Mouse (Mus musculus) MEL (cell line): ENCODE results near the gene Kcnk2. TPM values are rescaled to one million over a fixed set of nuclear protein-coding genes. Genes with fewer than 3 reads are reported as not detected.

ENCODE experiments used
- DNase-seq: peaks from one replicate; pipeline ENCODE4 v3.0.0; 2011; ENCODE audit warnings: low read depth, low spot score
- H3K27ac ChIP-seq: 2 replicates; pipeline ENCODE4 v1.5.1; 2012; ENCODE audit warnings: low read depth, mild to moderate bottlenecking, control low read depth, low read length, moderate library complexity; ENCODE audit not compliant: control insufficient read depth
- H3K27me3 ChIP-seq, 2 experiments: fragments of 150-350 bp in 1 of 2; sonication (generic) in 1 of 2; 2 replicates each; pipeline ENCODE4 v1.6.1; 2012; ENCODE audit warnings: low read length in 2 of 2, mild to moderate bottlenecking in 2 of 2, improper control_type of control experiment in 1 of 2, moderate library complexity in 1 of 2; ENCODE audit not compliant: insufficient read depth in 2 of 2, control insufficient read depth in 1 of 2
- H3K36me3 ChIP-seq, 2 experiments: 2 replicates each; pipeline ENCODE4 v1.6.1; 2012 to 2014; ENCODE audit warnings: low read length in 2 of 2, improper control_type of control experiment in 1 of 2, inconsistent platforms in 1 of 2, mild to moderate bottlenecking in 1 of 2; ENCODE audit not compliant: insufficient read depth in 2 of 2, control insufficient read depth in 1 of 2
- H3K4me1 ChIP-seq, 2 experiments: fragments of 150-350 bp in 1 of 2; sonication (generic) in 1 of 2; 2 replicates each; pipeline ENCODE4 v1.6.1; 2012; ENCODE audit warnings: low read length in 2 of 2, improper control_type of control experiment in 1 of 2, mild to moderate bottlenecking in 1 of 2; ENCODE audit not compliant: insufficient read depth in 2 of 2, control insufficient read depth in 1 of 2
- H3K4me3 ChIP-seq, 2 experiments: fragments of 150-350 bp in 1 of 2; sonication (generic) in 1 of 2; 2 replicates each; pipeline ENCODE4 v1.5.1; 2012; ENCODE audit warnings: low read depth in 2 of 2, low read length in 2 of 2, mild to moderate bottlenecking in 2 of 2, moderate library complexity in 2 of 2, control low read depth in 1 of 2, improper control_type of control experiment in 1 of 2; ENCODE audit not compliant: control insufficient read depth in 1 of 2, insufficient read depth in 1 of 2
- H3K79me2 ChIP-seq: 2 replicates; pipeline ENCODE4 v1.6.1; 2012; ENCODE audit warnings: mild to moderate bottlenecking, low read length, moderate library complexity; ENCODE audit not compliant: control insufficient read depth, poor library complexity, insufficient read depth
- H3K9ac ChIP-seq: 2 replicates; pipeline ENCODE4 v1.6.1; 2012; ENCODE audit warnings: low read depth, mild to moderate bottlenecking, control low read depth, low read length, moderate library complexity; ENCODE audit not compliant: control insufficient read depth, poor library complexity, severe bottlenecking
- H3K9me3 ChIP-seq: fragments of 150-350 bp; sonication (generic); replicated peaks from 2 replicates; pipeline ENCODE4 v1.6.1; 2012; ENCODE audit warnings: mild to moderate bottlenecking, low read length, improper control_type of control experiment, moderate library complexity; ENCODE audit not compliant: insufficient read depth
- BHLHE40 ChIP-seq: IDR thresholded peaks from 2 replicates; pipeline ENCODE4 v1.6.1; 2012; ENCODE audit warnings: low read depth, mild to moderate bottlenecking, inconsistent platforms, low read length, improper control_type of control experiment, borderline replicate concordance
- CHD1 ChIP-seq: IDR thresholded peaks from 2 replicates; pipeline ENCODE4 v1.6.1; 2012; ENCODE audit warnings: low read depth, mild to moderate bottlenecking, inconsistent platforms, low read length, improper control_type of control experiment
- CHD2 ChIP-seq: IDR thresholded peaks from 2 replicates; pipeline ENCODE4 v1.6.1; 2011; ENCODE audit warnings: low read length, improper control_type of control experiment
- CTCF ChIP-seq, 3 experiments: IDR thresholded peaks in 2 of 3; conservative IDR thresholded peaks in 1 of 3; 2 replicates each; pipeline ENCODE4 v1.5.1; 2011 to 2012; ENCODE audit warnings: low read length in 3 of 3, low read depth in 2 of 3, mild to moderate bottlenecking in 2 of 3, improper control_type of control experiment in 1 of 3, inconsistent platforms in 1 of 3, mixed read lengths in 1 of 3, moderate library complexity in 1 of 3; ENCODE audit not compliant: control insufficient read depth in 1 of 3, insufficient read depth in 1 of 3, poor library complexity in 1 of 3, severe bottlenecking in 1 of 3
- E2F4 ChIP-seq: IDR thresholded peaks from 2 replicates; pipeline ENCODE4 v1.6.1; 2011; ENCODE audit warnings: low read depth, low read length, improper control_type of control experiment, borderline replicate concordance
- ELF1 ChIP-seq: IDR thresholded peaks from 2 replicates; pipeline ENCODE4 v1.6.1; 2014; ENCODE audit warnings: low read depth, mild to moderate bottlenecking, inconsistent platforms, low read length, improper control_type of control experiment, moderate library complexity
- EP300 ChIP-seq, 2 experiments: IDR thresholded peaks; 2 replicates each; pipeline ENCODE4 v1.6.1; 2011; ENCODE audit warnings: improper control_type of control experiment in 2 of 2, low read length in 2 of 2, low read depth in 1 of 2, mild to moderate bottlenecking in 1 of 2
- GATA1 ChIP-seq: IDR thresholded peaks from 2 replicates; pipeline ENCODE4 v1.6.1; 2011; ENCODE audit warnings: low read depth, low read length, improper control_type of control experiment
- HCFC1 ChIP-seq: IDR thresholded peaks from 2 replicates; pipeline ENCODE4 v1.6.1; 2012; ENCODE audit warnings: low read depth, mild to moderate bottlenecking, inconsistent platforms, low read length, improper control_type of control experiment, moderate library complexity
- MAFK ChIP-seq: IDR thresholded peaks from 2 replicates; pipeline ENCODE4 v1.6.1; 2011; ENCODE audit warnings: low read depth, mild to moderate bottlenecking, low read length, improper control_type of control experiment, borderline replicate concordance
- MAX ChIP-seq: IDR thresholded peaks from 2 replicates; pipeline ENCODE4 v1.6.1; 2011; ENCODE audit warnings: low read length, improper control_type of control experiment
- MEF2A ChIP-seq: IDR thresholded peaks from 2 replicates; pipeline ENCODE4 v1.6.1; 2014; ENCODE audit warnings: low read depth, mild to moderate bottlenecking, inconsistent platforms, low read length, improper control_type of control experiment; ENCODE audit not compliant: poor library complexity, insufficient replicate concordance, severe bottlenecking; ENCODE audit errors: extremely low read depth
- NRF1 ChIP-seq: IDR thresholded peaks from 2 replicates; pipeline ENCODE4 v1.6.1; 2014; ENCODE audit warnings: low read depth, mild to moderate bottlenecking, inconsistent platforms, low read length, improper control_type of control experiment, moderate library complexity; ENCODE audit not compliant: poor library complexity, insufficient read depth, severe bottlenecking
- POLR2A ChIP-seq, 2 experiments: IDR thresholded peaks; 2 replicates each; pipeline ENCODE4 v1.6.1; 2011 to 2012; ENCODE audit warnings: low read length in 2 of 2, mild to moderate bottlenecking in 2 of 2, control low read depth in 1 of 2, improper control_type of control experiment in 1 of 2, low read depth in 1 of 2, moderate library complexity in 1 of 2; ENCODE audit not compliant: control insufficient read depth in 1 of 2, insufficient read depth in 1 of 2, poor library complexity in 1 of 2
- POLR2AphosphoS2 ChIP-seq: IDR thresholded peaks from 2 replicates; pipeline ENCODE4 v1.6.1; 2011; ENCODE audit warnings: low read length, improper control_type of control experiment
- RAD21 ChIP-seq: IDR thresholded peaks from 2 replicates; pipeline ENCODE4 v1.6.1; 2011; ENCODE audit warnings: mild to moderate bottlenecking, low read depth, low read length, improper control_type of control experiment
- RCOR1 ChIP-seq: IDR thresholded peaks from 2 replicates; pipeline ENCODE4 v1.6.1; 2012; ENCODE audit warnings: low read depth, mild to moderate bottlenecking, inconsistent platforms, low read length, improper control_type of control experiment
- SIN3A ChIP-seq: IDR thresholded peaks from 2 replicates; pipeline ENCODE4 v1.6.1; 2012; ENCODE audit warnings: low read length, improper control_type of control experiment, inconsistent platforms
- UBTF ChIP-seq: IDR thresholded peaks from 2 replicates; pipeline ENCODE4 v1.6.1; 2012; ENCODE audit warnings: low read depth, mild to moderate bottlenecking, inconsistent platforms, low read length, improper control_type of control experiment, moderate library complexity, borderline replicate concordance; ENCODE audit not compliant: insufficient read depth
- USF1 ChIP-seq: IDR thresholded peaks from 2 replicates; pipeline ENCODE4 v1.6.1; 2014; ENCODE audit warnings: low read depth, mild to moderate bottlenecking, inconsistent platforms, low read length, improper control_type of control experiment, moderate library complexity
- USF2 ChIP-seq, 2 experiments: IDR thresholded peaks; 2 replicates each; pipeline ENCODE4 v1.6.1; 2011 to 2012; ENCODE audit warnings: improper control_type of control experiment in 2 of 2, low read length in 2 of 2, borderline replicate concordance in 1 of 2, inconsistent platforms in 1 of 2, low read depth in 1 of 2, mild to moderate bottlenecking in 1 of 2; ENCODE audit not compliant: insufficient read depth in 1 of 2
- ZC3H11A ChIP-seq: IDR thresholded peaks from 2 replicates; pipeline ENCODE4 v1.6.1; 2012; ENCODE audit warnings: low read depth, mild to moderate bottlenecking, inconsistent platforms, low read length, improper control_type of control experiment
- ZKSCAN1 ChIP-seq: IDR thresholded peaks from 2 replicates; pipeline ENCODE4 v1.6.1; 2012; ENCODE audit warnings: low read depth, mild to moderate bottlenecking, inconsistent platforms, low read length, improper control_type of control experiment, moderate library complexity
- polyA plus RNA-seq, 2 experiments: library from polyadenylated mRNA; stranded (reverse) in 1 of 2; unstranded in 1 of 2; fragments of >175 nt in 1 of 2; fragments of >200 nt in 1 of 2; gene quantifications; 2 replicates each; pipeline versions ENCODE4 v1.2.1 to v1.2.4; 2012; ENCODE audit warnings: low replicate concordance in 2 of 2, low read depth in 1 of 2; ENCODE audit not compliant: insufficient read length in 2 of 2, insufficient read depth in 1 of 2, missing spikeins in 1 of 2
- total RNA-seq: library from RNA; depleted of rRNA; stranded (reverse); fragments of 300-350 nt; gene quantifications from 2 replicates; pipeline ENCODE4 v1.2.3, GENCODE M21; 2012

Kcnk2 gene
- total and polyA plus RNA-seq, 3 experiments, result not detected

GRCm38 (mm10) chr1:189405221-189405620 lies 3.1 kb upstream of the Kcnk2 start:
- Histone ChIP-seq H3K4me3 (no peak overlapping the region), H3K9ac (no peak overlapping the region), H3K79me2 (no peaks in the 10 kb centered on the region), H3K4me1 (no peaks in the 10 kb centered on the region), H3K9me3 (no peaks in the 10 kb centered on the region), H3K27ac (no peak overlapping the region), H3K36me3 (no peaks in the 10 kb centered on the region), H3K27me3 (no peaks in the 10 kb centered on the region)
- TF ChIP-seq GATA1, result no peak
- no peak for TF ChIP-seq ELF1
- no peak for TF ChIP-seq UBTF
- no peak for TF ChIP-seq MEF2A
- no peak for TF ChIP-seq ZC3H11A
- TF ChIP-seq MAFK, result no peak
- TF ChIP-seq CHD2, result no peak
- TF ChIP-seq MAX, result no peak
- no peak for TF ChIP-seq POLR2A (IDR thresholded peaks at IDR 0.05; ENCODE audit: control insufficient read depth in 1 of 2, insufficient read depth in 1 of 2, low read depth in 1 of 2, low read length in 2 of 2, poor library complexity in 1 of 2)
- TF ChIP-seq RAD21, result no peak
- no peak for TF ChIP-seq USF2 (IDR thresholded peaks at IDR 0.05; ENCODE audit: borderline replicate concordance in 1 of 2, insufficient read depth in 1 of 2, low read depth in 1 of 2, low read length in 2 of 2)
- TF ChIP-seq ZKSCAN1, result no peak
- no peak for TF ChIP-seq BHLHE40
- no peak for TF ChIP-seq EP300 (IDR thresholded peaks at IDR 0.05; ENCODE audit: low read depth in 1 of 2, low read length in 2 of 2)
- TF ChIP-seq E2F4, result no peak
- no peak for TF ChIP-seq CHD1
- TF ChIP-seq NRF1, result no peak
- TF ChIP-seq CTCF (IDR thresholded peaks at IDR 0.05 in 2 of 3, conservative IDR thresholded peaks at IDR 0.05 in 1 of 3; ENCODE audit: control insufficient read depth in 1 of 3, insufficient read depth in 1 of 3, low read depth in 2 of 3, low read length in 3 of 3, poor library complexity in 1 of 3, severe bottlenecking in 1 of 3), result no peak
- no peak for TF ChIP-seq SIN3A
- DNase-seq, result no peak

- TF ChIP-seq HCFC1 (no peak), POLR2AphosphoS2 (no peak), USF1 (no peak), RCOR1 (no peak), NRF1 (no peak)
- Histone ChIP-seq H3K79me2 (no peaks in the 10 kb centered on the region), H3K4me3 (no peak overlapping the region), H3K4me1 (no peaks in the 10 kb centered on the region), H3K9ac (no peak overlapping the region), H3K27me3 (no peaks in the 10 kb centered on the region), H3K36me3 (no peaks in the 10 kb centered on the region), H3K9me3 (no peaks in the 10 kb centered on the region), H3K27ac (no peak overlapping the region)
- DNase-seq, result no peak
Measured at GRCm38 (mm10) chr1:189403546-189403945, 1.5 kb upstream of the Kcnk2 start.
